Mouse (Mus musculus): ENCODE data around the gene Bet1l.

- TF ChIP-seq CTCF (IDR thresholded peaks at IDR 0.05; ENCODE audit: borderline replicate concordance, insufficient read depth, low read depth, low read length) (no peak), POLR2A (IDR thresholded peaks at IDR 0.05; ENCODE audit: borderline replicate concordance, insufficient read depth, low read length) (no peak)
Observed at GRCm38 (mm10) chr7:140859997-140860396, 2.6 kb upstream of the Bet1l start.

All from cerebellum, adult 2 months (tissue).